Mouse (Mus musculus) forebrain, postnatal 0 days (tissue): ENCODE measurements around the gene Slc22a20. TPM values are rescaled to one million over a fixed set of nuclear protein-coding genes. Genes with fewer than 3 reads are reported as not detected.

Experiments used
- ATAC-seq: fragments of 200-750 bp; cut with Nextera tagmentation; 2 replicates; pipeline ENCODE4 v1.8.0; 2017; ENCODE audit warnings: mild to moderate bottlenecking, moderate library complexity
- DNase-seq: peaks from one replicate; pipeline ENCODE4 v3.0.0-alpha.2; 2015
- H3K27ac ChIP-seq: fragments of 300-500 bp; sonication (generic); 2 replicates; pipeline ENCODE4 v1.5.1; 2014; ENCODE audit warnings: low read depth, mild to moderate bottlenecking, antibody characterized with exemption, low read length, moderate library complexity, mixed read lengths
- H3K27me3 ChIP-seq: fragments of 300-500 bp; sonication (generic); 2 replicates; pipeline ENCODE4 v1.6.1; 2014; ENCODE audit warnings: mild to moderate bottlenecking, low read length, mixed read lengths; ENCODE audit not compliant: insufficient read depth
- H3K36me3 ChIP-seq: fragments of 300-500 bp; sonication (generic); 2 replicates; pipeline ENCODE4 v1.6.1; 2014; ENCODE audit warnings: mild to moderate bottlenecking, moderate library complexity; ENCODE audit not compliant: insufficient read depth
- H3K4me1 ChIP-seq: fragments of 300-500 bp; sonication (generic); 2 replicates; pipeline ENCODE4 v1.6.1; 2014; ENCODE audit warnings: antibody characterized with exemption; ENCODE audit not compliant: insufficient read depth
- H3K4me2 ChIP-seq: fragments of 300-500 bp; sonication (generic); 2 replicates; pipeline ENCODE4 v1.6.1; 2014; ENCODE audit warnings: low read depth, mild to moderate bottlenecking, moderate library complexity
- H3K4me3 ChIP-seq: fragments of 300-500 bp; sonication (generic); 2 replicates; pipeline ENCODE4 v1.5.1; 2014; ENCODE audit warnings: low read depth, low read length, mixed read lengths
- H3K9ac ChIP-seq: fragments of 300-500 bp; sonication (generic); 2 replicates; pipeline ENCODE4 v1.6.1; 2014; ENCODE audit warnings: mild to moderate bottlenecking
- H3K9me3 ChIP-seq: fragments of 300-500 bp; sonication (generic); 2 replicates; pipeline ENCODE4 v1.6.1; 2016; ENCODE audit warnings: low read length
- CTCF ChIP-seq: sonication (generic); IDR thresholded peaks from 2 replicates; pipeline ENCODE4 v1.5.1; 2016; ENCODE audit warnings: antibody characterized with exemption, control low read depth, low read depth
- WGBS: fragments of 180-500 bp; shearing (Covaris S2); extraction: QIAGEN DNeasy Blood & Tissue Kit; methylation state at CpG from one replicate; pipeline ENCODE4 v1.1.7; 2014; 5-methylcytosine and 5-hydroxymethylcytosine counted together
- polyA plus RNA-seq: library from polyadenylated mRNA; unstranded; fragments of >200 nt; fragmentation: Nextera tagmentation; extraction: Ambion mirVana; gene quantifications from 2 replicates; pipeline ENCODE4 v1.2.1, GENCODE M21; 2015
- total RNA-seq: library from RNA; depleted of rRNA; stranded (reverse); fragments of >200 nt; gene quantifications from 2 replicates; pipeline ENCODE4 v1.2.3, GENCODE M21; 2014

Gene Slc22a20
- total and polyA plus RNA-seq, 2 experiments from 2014 or later = not detected

- Histone ChIP-seq H3K36me3 (peaks cover 25% of the 10 kb centered on the region), H3K4me1 (no peaks in the 10 kb centered on the region), H3K4me2 (no peak overlapping the region), H3K27me3 (no peaks in the 10 kb centered on the region), H3K27ac (no peak overlapping the region), H3K9me3 (no peaks in the 10 kb centered on the region), H3K4me3 (no peak overlapping the region), H3K9ac (no peak overlapping the region)
- DNase-seq = no peak
- no peak for TF ChIP-seq CTCF
- no peak for ATAC-seq
- WGBS = 90% methylated on average over 22 of the region's 22 CpGs
Measured at GRCm38 (mm10) chr19:5954031-5954710, 31.8 kb downstream of the Slc22a20 start.

DNA sequence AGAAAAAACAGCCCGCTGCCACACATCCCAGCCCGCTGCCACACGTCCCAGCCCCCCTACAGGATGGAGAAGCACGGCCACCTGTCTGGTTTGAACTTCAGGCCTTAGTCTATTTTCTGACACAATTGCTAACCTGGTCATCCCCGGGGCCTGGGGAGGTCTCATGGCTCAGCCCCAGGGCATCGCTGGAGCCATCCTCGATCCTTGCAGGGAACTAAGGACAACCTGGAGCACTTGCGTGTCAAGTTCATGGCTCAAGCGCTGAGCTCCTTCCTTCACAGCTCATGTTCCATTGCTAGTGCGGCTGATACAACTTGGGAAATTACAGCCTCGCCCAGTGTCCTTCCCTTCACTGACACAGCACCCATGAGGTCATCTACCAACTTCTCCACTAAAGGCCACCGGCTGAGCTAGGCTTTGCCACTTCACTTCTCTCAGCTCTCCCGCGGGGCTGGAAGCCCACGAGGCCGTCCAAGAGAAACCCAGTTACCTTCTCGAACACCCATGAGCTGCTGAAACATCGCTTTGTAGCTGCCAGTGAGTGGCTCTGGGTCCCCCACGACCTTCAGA lies 32.7 kb downstream of the Slc22a20 start:
- H3K4me3 ChIP-seq = no peak overlapping the region
- 94% methylated on average over 19 of the region's 19 CpGs for WGBS
- H3K9ac ChIP-seq = no peak overlapping the region
- no peaks in the 10 kb centered on the region for H3K9me3 ChIP-seq
- ATAC-seq (no peak), DNase-seq (no peak)
- no peaks in the 10 kb centered on the region for H3K27me3 ChIP-seq
- H3K36me3 ChIP-seq = peaks cover 27% of the 10 kb centered on the region
- no peak overlapping the region for H3K4me2 ChIP-seq
- H3K4me1 ChIP-seq = no peaks in the 10 kb centered on the region
- no peak for TF ChIP-seq CTCF
- no peak overlapping the region for H3K27ac ChIP-seq

GRCm38 (mm10) chr19:5952071-5952691 lies 33.8 kb downstream of the Slc22a20 start:
- TF ChIP-seq CTCF = no peak
- peaks cover 28% of the 10 kb centered on the region for H3K36me3 ChIP-seq
- H3K9ac ChIP-seq = no peak overlapping the region
- no peak overlapping the region for H3K4me2 ChIP-seq
- H3K4me3 ChIP-seq = no peak overlapping the region
- no peaks in the 10 kb centered on the region for H3K4me1 ChIP-seq
- no peak for ATAC-seq
- no peak overlapping the region for H3K27ac ChIP-seq
- no peaks in the 10 kb centered on the region for H3K27me3 ChIP-seq
- WGBS = 93% methylated on average over 13 of the region's 13 CpGs
- H3K9me3 ChIP-seq = no peaks in the 10 kb centered on the region
- DNase-seq = no peak

- no peak overlapping the region for H3K9ac ChIP-seq
- H3K36me3 ChIP-seq = peaks cover 28% of the 10 kb centered on the region
- no peak overlapping the region for H3K4me3 ChIP-seq
- no peak for TF ChIP-seq CTCF
- ATAC-seq = no peak
- WGBS = 93% methylated on average over 16 of the region's 16 CpGs
- H3K27ac ChIP-seq = no peak overlapping the region
- no peaks in the 10 kb centered on the region for H3K27me3 ChIP-seq
- no peaks in the 10 kb centered on the region for H3K9me3 ChIP-seq
- no peaks in the 10 kb centered on the region for H3K4me1 ChIP-seq
- DNase-seq = no peak
- H3K4me2 ChIP-seq = no peak overlapping the region
Measured at GRCm38 (mm10) chr19:5951631-5952030, 34.3 kb downstream of the Slc22a20 start.

- TF ChIP-seq CTCF = no peak
- H3K9me3 ChIP-seq = no peaks in the 10 kb centered on the region
- H3K4me1 ChIP-seq = no peaks in the 10 kb centered on the region
- H3K27me3 ChIP-seq = no peaks in the 10 kb centered on the region
- no peak overlapping the region for H3K9ac ChIP-seq
- WGBS = 93% methylated on average over 11 of the region's 11 CpGs
- ATAC-seq = no peak
- H3K4me3 ChIP-seq = no peak overlapping the region
- DNase-seq = no peak
- no peak overlapping the region for H3K27ac ChIP-seq
- peaks cover 28% of the 10 kb centered on the region for H3K36me3 ChIP-seq
- H3K4me2 ChIP-seq = no peak overlapping the region
Measured at GRCm38 (mm10) chr19:5950218-5950617, 35.7 kb downstream of the Slc22a20 start.

GRCm38 (mm10) chr19:5945891-5946290 lies 40.1 kb downstream of the Slc22a20 start:
- Histone ChIP-seq H3K27ac (no peak overlapping the region), H3K36me3 (peaks cover 18% of the 10 kb centered on the region; the same call in 1 of the 2 replicates), H3K4me1 (no peaks in the 10 kb centered on the region), H3K4me2 (no peak overlapping the region), H3K9me3 (no peaks in the 10 kb centered on the region), H3K27me3 (no peaks in the 10 kb centered on the region), H3K9ac (no peak overlapping the region), H3K4me3 (no peak overlapping the region)
- ATAC-seq (no peak), DNase-seq (no peak)
- TF ChIP-seq CTCF = no peak
- 81% methylated on average over 8 of the region's 8 CpGs for WGBS

DNA sequence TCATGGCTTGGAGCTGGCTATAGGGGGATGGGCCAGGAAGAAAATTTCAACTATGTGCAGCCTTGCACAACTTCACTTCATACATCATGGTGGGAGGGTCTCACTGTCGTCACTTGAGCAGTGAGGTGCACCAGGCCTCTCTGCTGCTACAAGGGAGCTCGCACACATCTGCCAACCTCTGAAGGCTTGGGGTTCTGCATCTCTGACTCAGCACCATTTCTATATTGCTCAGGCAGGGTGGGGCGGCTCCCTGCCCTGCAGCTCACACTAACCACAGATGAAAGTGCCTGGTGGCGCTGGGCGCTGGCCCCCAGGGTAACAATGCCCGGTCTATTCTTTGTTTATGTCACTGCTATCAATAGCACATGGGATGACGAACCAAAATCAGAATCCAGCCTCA lies 40.9 kb downstream of the Slc22a20 start:
- DNase-seq = no peak
- no peak overlapping the region for H3K27ac ChIP-seq
- peaks cover 13% of the 10 kb centered on the region; the same call in 1 of the 2 replicates for H3K36me3 ChIP-seq
- no peak for ATAC-seq
- no peak for TF ChIP-seq CTCF
- no peaks in the 10 kb centered on the region for H3K9me3 ChIP-seq
- no peak overlapping the region for H3K4me3 ChIP-seq
- H3K4me1 ChIP-seq = no peaks in the 10 kb centered on the region
- no peak overlapping the region for H3K4me2 ChIP-seq
- 82% methylated on average over 7 of the region's 7 CpGs for WGBS
- H3K9ac ChIP-seq = no peak overlapping the region
- no peaks in the 10 kb centered on the region for H3K27me3 ChIP-seq
